Mouse (Mus musculus): ENCODE results near the gene Dcaf11.

The Dcaf11 gene

DNA sequence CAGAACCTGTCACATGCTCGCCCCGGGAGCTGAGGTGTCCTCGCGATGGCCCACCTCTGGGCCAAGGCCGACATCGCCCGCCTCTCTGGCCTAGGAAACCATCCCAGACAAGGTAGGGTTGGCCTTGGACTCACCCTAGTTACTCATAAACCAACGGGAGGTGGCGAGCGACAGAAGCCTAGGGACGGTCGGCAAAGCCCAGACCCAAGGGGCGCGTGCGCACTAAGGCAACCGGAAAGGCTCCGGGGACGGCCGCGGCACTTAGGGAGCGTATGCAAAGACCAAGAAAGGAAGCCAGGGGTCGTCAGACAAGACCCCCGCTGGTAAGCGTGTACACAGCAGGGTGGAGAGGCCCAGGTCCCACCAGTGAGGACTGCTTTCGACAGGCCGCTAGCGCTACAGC, at the start of gene Dcaf11:
Gene Dcaf11 (plus strand): TSS at position 208 of the 403 bp plus-strand sequence.
- DNase-seq = peak; percentile 90

DNA sequence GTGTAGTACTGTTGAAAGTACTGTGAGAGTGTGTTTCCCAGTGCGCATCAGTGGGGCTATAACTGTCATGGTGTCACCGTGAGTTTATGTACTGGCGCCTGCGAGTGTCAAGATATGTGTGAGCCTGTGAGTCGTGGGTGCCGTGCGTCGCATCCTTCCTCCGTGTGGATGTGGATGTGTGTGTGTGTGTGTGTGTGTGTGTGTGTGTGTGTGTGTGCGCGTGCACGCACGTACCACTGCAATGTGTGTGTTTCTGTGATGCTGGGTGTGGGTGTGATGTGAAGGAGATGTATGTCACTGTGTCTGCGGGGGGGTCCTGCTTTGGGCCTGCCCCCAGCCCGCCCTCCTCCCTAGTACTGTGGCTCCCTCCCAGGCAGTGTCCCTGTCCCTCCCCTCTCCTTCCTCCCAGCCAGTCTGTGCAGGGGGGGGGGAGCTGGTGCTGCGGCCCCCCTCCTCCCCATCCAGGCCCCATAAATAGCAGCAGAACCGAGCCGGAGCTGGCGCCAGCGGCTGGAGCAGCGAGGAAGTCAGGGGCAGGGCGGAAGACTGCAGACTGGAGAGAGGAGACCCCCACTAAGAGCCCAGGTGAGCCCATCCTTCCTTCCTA, 49.6 kb upstream of the Dcaf11 start, which contains the start of gene Cpne6:
Gene Cpne6 (plus strand): TSS at position 321 of the 607 bp plus-strand sequence.
- DNase-seq = no peak

DNA sequence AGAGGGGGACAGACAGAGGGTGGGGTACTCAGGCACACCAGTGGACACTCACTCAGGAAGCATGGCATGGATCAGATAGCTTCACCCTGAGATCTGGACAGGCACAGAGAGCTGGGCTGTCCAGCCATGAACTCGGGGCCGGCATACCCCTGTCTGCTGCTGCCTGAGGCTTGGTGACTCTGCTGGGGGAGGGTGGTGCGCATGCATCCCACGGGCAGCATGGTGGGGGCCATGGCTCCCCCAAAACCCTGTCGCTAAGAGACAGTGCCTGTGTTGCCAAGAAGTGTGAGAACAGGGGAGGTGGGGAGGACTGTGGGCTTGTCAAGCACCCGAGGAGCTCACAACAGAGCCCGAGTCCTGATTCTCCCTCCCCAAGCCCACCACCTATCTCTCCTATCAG, 48.8 kb upstream of the Dcaf11 start:
- DNase-seq = no peak

DNA sequence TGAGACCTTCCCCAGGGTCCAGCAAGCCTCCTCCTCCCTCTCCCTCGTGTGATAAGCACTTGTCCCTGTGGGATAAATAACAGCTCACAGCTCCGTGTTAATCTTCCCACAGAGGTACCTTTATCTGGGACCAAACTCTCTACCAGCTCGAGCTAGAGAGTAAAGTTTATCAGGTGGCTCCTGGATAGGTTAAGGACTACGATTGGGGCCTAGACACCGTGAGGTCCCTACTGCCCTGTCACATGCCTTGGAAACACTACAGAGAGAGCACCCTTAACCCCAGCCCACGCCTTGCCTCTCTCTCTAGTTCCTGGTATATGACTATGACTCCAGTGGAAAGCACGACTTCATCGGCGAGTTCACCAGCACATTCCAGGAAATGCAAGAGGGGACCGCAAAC, 45.9 kb upstream of the Dcaf11 start:
- no peak for DNase-seq

DNA sequence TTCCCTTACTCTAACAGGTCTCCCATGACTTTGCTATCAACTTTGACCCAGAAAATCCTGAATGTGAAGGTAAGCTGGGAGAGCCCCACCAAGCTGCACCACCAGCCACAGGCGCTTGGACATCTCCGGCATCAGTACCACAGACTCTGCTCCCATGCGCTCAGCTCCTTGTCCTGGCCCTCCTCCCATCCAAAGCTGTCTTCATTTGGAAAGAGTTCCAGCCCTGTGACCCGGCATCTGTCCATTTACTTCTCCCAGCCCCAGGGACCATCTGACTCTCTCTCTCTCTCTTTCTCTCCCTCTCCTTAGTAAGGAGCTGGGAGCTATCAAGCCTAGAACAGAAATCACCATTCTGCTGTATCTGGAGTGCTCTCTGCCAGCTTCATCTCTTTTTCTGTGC, 44.0 kb upstream of the Dcaf11 start:
- no peak for DNase-seq

DNA sequence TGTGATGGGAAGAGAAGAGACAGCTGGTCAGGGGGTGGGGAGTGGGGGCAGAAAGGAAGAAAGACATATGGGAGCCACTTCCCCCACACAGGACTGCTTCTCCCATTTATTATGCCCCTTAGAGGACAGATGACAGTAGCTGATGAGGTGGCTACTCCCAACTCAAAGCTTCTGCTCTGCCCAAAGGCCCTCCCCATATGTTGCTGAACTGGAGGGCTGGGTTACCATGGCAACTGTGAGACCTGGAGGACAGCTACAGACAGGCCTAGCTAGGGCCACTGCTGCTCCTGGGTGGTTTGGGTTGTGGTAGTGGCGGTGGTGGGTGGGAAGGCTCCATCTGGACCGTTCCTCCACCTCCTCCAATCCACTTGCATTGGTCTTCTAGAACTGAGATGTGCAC, 40.9 kb upstream of the Dcaf11 start:
- no peak for DNase-seq

DNA sequence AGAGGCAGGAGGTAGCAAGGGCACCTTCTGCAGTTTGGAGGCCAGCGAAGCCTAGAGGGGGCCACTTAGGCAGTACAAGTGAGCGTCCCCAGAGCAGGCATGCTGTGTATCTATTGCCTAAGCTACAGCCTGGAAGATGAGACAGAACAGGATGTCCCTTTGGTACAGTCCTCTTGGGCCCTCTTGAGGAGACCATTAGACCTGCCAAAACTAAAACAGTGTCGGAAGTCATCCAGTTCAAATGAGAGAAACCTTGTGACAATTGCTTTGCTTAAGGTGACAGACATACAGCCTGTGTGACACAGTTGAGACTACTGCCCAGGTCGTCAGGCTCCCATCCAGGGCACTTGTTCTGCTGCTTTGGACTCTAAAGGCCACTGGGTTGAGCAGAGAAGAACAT, 40.2 kb upstream of the Dcaf11 start:
- DNase-seq = no peak

DNA sequence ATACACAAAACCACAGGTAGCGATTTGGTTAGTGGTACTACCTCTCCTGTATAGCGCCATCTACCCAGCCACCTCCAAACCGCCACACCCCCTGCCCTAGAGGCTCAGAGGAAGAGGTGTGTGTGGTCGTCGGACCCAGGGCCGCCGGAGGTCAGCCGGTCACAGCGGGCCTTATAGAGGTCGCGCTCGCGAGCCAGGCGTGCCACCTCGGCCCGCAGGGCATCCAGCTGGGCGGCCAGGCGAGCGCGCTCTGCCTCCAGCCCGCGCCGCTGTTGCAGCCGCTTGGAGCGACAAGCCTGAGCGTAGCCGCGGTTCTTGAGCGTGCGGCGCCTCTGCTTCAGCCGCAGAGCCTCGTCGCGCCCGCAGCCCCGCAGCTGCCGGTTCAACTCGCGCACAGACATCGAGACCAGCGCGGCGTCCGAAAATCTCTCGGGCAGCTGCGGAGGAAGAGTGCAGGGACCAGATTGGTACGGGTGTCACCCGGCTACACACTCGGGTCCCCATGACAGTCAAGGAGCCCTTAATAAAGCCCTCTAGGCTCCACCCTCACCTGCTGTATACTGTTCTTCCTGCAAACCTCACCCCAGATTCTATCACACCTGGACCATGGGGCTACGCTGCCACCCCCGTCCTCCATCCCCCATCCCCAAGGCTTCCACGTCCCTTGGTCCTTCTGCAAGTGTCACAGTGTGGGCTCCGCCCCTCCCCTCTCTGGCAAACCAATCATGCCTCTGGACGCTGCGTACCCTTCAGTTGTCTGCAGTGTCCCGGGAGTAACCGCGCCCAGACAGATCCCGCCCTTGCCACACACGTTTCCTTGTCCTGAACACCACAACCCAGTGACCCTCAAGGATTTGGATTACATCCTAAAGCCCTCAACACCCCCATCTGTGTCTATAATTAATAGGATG, 39.1 kb upstream of the Dcaf11 start:
- peak; percentile 41 for DNase-seq

DNA sequence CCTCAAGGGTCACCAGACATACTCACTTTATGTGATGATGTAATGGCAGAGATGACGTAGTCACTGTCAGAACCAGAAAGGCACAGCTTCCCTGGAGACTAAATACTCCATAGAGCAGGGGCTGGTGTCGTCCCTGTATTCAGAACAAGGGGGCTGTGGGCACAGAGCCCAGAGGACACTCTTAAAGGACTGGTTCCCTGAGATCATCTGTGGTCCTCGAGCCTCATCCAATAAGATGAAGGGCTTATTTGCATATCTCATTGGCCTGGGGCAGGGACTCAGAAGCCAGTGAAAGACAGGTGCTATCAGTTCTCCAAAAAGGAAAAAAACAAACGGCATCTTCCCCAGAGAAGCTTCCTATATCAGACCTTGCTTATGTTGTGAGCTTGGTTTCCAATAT, 35.7 kb upstream of the Dcaf11 start:
- DNase-seq = no peak

DNA sequence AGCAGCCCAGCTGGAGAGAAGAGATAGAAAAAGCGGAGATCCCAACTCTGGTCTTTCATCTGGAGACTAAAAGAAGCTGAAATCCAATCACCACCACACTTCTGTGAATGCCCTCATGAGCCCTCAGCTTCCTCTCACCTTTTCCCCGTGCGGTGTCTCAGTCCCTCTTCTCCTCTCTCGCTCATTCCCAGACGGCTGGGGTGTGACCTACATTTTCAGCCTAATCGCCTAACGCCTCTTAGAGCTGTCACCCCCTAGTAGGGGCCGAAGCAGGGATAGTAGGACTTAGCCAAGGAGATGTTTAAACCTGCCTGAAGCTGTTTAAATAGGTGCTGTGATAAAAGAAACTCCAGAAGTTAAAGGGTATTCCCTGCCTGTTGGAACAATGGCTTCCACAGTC, 35.0 kb upstream of the Dcaf11 start, which contains the start of gene Nrl:
Gene Nrl (minus strand): TSS at position 197 of the 400 bp plus-strand sequence.
- no peak for DNase-seq

DNA sequence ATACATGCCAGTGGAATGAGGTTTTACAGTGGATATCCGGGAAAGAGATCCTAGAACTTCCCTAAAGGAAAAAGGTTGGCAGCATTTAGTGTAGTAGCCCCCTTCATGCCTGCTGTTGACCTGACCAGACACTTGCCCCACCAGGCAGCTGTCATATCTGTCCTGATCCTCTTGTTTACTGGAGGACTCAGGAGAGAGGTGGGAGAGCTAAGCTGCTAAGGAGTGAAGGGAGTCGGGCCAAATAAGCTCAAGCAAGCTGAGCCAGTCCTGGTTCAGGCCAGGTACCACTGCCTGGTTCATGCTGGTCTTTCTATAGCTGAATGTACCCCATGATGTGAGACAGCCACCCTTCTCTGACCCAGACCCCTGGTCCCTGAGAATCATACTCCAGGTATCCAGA, 33.1 kb upstream of the Dcaf11 start:
- DNase-seq = no peak

DNA sequence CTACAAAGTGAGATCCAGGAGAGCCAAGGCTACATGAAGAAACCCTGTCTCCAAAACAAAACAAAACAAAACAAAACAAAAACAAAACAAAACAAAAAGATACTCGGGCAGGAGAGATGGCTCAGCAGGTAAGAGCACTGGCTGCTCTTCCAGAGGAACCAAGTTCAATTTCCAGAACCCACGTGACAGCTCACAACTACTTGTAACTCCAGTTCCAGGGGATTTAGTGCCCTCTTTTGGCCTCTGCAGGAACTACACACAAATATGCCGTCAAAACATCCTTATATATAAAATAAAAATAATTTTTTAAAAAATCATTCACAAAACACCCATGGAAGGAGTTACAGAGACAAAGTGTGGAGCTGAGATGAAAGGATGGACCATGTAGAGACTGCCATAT, 31.9 kb upstream of the Dcaf11 start:
- peak; percentile 51 for DNase-seq

DNA sequence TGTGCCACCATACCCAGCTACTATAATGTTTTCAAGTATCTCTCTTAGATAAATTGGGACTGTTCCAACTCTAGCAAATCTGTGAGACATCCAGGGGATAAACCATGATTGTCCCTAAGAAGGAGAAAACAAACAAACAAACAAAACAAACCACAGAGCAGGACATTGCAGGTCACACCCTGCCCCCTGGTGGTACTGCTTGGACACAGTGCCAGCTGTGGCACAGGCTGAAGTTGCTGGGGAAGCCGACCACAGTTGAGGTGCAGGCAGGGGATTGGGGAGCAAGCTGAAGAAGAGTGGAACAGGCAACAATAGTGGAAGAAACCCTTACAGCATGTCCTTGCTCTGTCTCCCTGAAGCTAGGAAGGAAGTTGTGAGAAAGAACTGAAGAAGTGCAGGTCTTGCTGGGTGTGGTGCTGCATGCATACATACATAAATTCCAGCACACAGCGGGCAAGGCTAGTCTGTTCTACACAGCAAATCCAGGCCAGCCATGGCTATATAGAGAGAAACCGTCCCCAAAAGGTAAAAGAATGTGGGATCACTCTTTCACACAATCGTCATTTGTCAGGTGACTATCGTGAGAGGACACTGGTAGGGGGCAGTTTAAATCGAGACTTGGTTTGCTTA, 23.6 kb upstream of the Dcaf11 start:
- peak; percentile 71 for DNase-seq

DNA sequence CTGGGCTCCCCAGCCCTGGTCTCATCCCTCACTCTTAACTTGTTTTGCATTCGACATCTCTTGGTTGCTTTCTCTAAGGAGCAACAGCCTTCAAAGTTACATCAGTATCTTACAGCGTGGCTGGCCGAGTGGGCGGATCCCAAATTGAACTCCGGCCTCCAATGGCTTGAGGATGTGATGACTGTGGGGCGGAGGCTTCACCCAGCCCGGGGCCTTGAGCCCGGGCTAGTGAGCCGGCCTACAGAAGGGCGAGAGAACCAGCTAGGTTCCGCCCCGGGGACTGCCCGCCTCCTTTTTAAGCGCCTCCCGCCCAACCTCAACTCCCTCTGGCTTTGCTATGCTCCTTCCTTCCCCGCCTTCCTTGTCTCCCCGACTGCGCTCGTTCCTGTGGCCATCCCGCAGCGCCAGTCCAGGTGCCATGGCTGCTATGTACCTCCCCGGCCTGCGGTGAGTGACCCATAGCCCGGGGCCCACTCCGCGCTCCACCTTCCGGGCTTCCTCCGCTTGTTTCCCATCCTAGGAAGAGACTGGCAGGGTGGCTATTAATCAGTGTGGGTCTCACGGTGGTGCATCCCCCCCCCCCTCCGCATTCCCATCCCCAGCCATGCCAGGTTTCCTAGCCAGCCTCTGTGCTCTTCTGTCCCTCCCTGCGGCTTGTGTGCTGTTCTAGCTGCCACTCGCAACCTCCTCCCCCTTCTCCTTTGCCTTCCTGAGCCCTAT, 19.6 kb upstream of the Dcaf11 start, which contains the start of gene Pck2:
Gene Pck2 (plus strand): TSS at position 200 of the 720 bp plus-strand sequence.
- DNase-seq = peak; percentile 38

DNA sequence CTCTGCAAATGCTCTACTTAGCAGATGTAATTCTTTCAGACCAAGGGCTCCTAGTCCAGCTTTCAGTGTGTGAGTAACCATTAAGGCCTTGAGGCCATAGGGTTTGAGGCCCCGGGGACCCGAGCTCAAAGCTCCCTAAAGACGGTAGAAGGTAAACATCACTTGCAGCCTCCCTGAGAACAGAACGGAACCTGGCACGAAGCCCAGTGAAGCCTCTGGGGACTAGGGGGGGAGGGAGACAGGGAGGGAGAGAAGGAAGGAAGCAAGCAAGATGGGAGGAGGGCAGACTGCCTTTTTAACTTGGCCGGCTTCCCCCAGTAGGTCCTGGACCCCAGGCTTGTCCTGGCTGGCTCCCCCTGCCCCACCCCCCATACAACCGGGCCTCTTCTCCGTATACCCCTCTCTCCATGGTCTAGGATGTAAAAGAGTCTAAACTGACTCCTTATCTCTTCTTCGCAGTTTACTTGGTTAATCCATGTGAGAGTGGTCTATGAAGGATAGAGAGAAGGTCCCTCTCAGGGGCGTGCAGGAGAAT, 19.0 kb upstream of the Dcaf11 start:
- DNase-seq = peak; percentile 38

DNA sequence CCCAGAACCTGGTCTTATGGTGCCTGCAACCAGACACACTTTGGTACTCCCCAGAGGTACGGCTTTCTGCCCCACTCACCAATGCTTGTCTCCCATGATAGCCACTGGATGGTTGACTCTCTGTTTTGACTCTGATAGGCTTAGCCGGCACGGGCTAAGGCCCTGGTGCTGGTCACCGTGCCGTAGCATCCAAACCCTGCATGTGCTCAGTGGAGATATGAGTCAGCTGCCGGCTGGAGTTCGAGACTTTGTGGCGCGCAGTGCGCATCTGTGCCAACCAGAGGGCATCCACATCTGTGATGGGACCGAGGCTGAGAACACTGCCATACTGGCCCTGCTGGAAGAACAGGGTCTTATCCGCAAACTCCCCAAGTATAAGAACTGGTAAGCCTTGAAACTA, 17.5 kb upstream of the Dcaf11 start:
- DNase-seq = no peak

DNA sequence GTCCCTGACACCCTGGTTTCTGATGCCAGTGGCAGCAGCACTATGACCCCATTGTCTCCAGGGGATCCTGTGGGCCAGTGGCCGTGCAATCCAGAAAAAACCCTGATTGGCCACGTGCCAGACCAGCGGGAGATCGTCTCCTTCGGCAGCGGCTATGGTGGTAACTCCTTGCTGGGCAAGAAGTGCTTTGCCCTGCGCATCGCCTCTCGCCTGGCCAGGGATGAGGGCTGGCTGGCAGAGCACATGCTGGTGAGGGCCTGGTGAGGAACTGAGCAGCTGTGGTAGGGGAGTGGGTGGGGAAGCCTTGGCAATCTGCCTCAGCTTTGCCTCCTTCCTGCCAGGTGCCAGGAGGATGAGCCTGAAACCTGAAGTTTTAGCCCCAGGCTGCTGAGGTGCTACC, 15.5 kb upstream of the Dcaf11 start:
- DNase-seq = no peak

DNA sequence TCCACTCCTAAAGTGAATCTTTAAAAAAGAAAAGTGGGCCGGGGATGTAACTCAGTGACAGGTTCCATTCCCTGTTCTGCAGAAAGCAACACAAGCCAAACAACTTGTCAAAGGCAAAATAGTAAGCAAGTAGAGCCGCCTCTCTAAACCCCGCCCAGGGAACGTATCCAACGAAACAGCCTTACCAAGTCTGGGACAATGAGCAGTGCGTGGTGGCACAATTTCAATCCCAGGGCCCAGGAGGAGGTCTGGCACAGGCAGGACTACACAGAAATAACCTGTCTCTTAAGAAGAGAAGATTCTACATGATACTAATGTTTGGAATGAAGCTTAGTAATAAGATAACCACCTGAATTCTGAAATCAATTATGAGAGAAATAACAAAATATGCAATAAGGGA, 9.6 kb upstream of the Dcaf11 start:
- no peak for DNase-seq

DNA sequence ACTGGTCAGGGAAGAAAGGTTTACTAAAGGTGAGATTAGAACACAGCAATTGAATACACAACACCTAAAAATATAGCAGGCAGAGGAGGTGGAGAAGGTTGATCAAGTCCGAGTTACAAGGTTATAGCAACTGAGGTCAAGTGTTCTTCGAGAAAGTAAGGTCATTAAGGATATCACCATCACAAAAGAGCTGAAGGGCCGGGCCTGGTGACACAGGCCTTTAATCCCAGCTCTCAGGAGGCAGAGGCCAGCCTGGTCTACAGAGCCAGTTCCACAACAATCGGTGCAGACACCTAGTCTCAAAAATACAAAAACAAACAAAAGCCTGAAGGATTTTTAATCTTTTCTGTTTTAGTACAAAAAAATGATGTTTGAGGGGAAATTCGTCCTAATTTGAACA, 8.5 kb upstream of the Dcaf11 start:
- no peak for DNase-seq

DNA sequence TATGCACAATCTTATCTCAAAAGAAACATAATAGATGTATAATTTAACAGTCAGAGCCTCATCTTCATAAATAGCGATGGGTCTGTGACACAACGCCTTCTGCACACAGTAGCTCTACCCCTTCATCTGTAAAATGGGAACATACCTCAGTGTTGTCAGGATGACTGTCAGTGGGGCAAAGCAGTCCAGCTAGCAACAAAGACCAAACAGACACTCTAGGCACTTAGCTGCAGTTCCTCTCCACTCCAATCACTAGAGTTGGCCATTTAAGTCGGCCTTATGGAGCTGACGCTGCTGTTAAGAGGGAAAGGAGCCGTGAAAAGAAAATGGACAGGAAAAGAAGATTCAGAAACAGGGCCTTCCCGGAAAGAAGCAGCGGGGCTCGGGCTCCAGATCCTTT, 8.0 kb upstream of the Dcaf11 start:
- DNase-seq = no peak

DNA sequence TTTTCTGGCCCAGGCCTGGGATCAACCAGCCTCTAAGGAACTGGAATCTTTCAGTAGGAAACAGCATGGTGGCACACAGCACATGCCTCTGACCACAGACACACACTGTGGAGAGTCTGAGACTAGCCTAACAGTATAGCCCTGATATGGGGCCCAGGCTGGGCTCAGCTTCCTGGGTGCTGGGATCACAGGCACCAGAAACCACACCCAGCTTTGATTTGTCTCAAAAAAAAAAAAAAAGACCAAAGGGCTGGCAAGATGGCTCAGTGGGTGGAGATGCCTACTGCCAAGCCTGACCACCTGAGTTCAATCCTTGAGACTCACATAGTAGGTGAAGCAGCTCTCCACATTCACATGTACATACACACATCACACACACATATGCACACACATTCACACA, 5.2 kb upstream of the Dcaf11 start:
- no peak for DNase-seq

DNA sequence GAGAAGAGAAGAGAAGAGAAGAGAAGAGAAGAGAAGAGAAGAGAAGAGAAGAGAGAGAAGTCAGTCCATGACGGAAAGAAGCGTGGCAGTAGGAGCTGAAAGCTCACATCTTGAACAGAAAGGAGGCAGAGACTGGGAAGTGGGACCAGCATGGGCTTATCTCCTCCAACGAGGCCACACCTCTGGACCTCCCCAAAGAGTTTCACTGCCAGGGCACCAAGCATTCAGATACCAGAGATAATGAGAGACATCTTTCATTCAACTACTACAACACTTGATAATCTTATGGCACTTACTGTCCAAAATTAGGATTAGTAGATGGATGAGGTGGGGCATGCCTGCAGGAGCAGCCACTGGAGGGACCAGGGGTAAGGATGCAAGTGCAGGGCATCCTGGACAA, 4.0 kb upstream of the Dcaf11 start:
- DNase-seq = no peak

DNA sequence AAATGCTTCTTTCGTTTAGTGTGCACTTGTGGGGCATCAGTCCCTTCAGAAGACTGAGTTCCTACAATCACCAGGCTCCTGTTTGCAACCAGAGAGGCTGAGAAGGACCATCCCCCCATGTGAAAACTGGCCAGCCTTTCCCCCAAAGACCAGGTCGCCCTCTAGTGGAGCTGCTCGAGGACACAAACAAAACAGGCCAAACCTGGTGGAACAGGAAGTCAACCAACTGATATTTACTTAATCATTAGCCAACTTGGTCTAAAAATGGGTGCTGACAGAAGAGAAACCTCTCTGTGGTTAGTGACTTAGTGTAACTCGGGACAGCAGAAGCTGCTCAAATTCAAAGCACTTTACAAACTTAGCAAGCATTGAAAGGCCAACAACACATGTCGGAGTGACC, 2.8 kb upstream of the Dcaf11 start:
- DNase-seq = peak; percentile 81

Measured in thymus, postnatal 4 days (tissue).